ENCODE assay signal across 19 mouse cellular contexts in genomic region chr15:93298197-93298596, GRCm38 (mm10). TPM values are rescaled to one million over a fixed set of nuclear protein-coding genes. Genes with fewer than 3 reads are reported as not detected.
DNase-seq lines count a peak whose midpoint lies in the region; ATAC-seq and TF ChIP-seq lines count a peak whose summit lies in the region.
"Had no signal": no experiment of that assay in that cellular context is flagged by ENCODE, and none has a peak within 500 bp of the region (broad histone marks: within the 10 kb centered on the region; RNA-seq: fewer than 3 reads in every experiment).

No protein-coding gene starts in this region.

- no peaks in the 10 kb centered on the region for H3K36me3 ChIP-seq in kidney, embryonic 14.5 days (ENCODE audit: control insufficient read depth, insufficient read depth, low read length)
- H3K36me3 ChIP-seq in hindbrain, embryonic 14.5 days (replicated peaks; ENCODE audit: control insufficient read depth, insufficient read depth), result no peaks in the 10 kb centered on the region; the same call in 1 of the 2 replicates
- H3K36me3 ChIP-seq: forebrain, embryonic 12.5 days; heart, embryonic 15.5 days; hindbrain, embryonic 10.5 days; intestine, embryonic 15.5 days had no signal

- H3K4me3 ChIP-seq in bone marrow macrophage, adult 2 months (ENCODE audit: insufficient read depth, low read length), result no peak overlapping the region
- H3K4me3 ChIP-seq in kidney, embryonic 14.5 days (ENCODE audit: low read length), result no peak overlapping the region
- no peak overlapping the region for H3K4me3 ChIP-seq in hindbrain, embryonic 14.5 days (replicated peaks; ENCODE audit: low read length)
- H3K4me3 ChIP-seq: forebrain, embryonic 12.5 days; heart, adult 2 months; heart, embryonic 15.5 days; hindbrain, embryonic 10.5 days; intestine, embryonic 15.5 days had no signal

- TF ChIP-seq POLR2A in bone marrow macrophage, adult 2 months (IDR thresholded peaks at IDR 0.05; ENCODE audit: borderline replicate concordance, low read depth, low read length), result no peak

- TF ChIP-seq CTCF in bone marrow macrophage, adult 2 months (IDR thresholded peaks at IDR 0.05; ENCODE audit: low read depth, low read length), result no peak

- peak overlapping the region; percentile 74 for H3K27ac ChIP-seq in bone marrow macrophage, adult 2 months (ENCODE audit: insufficient read depth, low read depth, low read length)
- no peak overlapping the region for H3K27ac ChIP-seq in kidney, embryonic 14.5 days (ENCODE audit: low read depth, low read length)
- H3K27ac ChIP-seq in hindbrain, embryonic 14.5 days, result no peak overlapping the region
- H3K27ac ChIP-seq: forebrain, embryonic 12.5 days; heart, adult 2 months; heart, embryonic 15.5 days; hindbrain, embryonic 10.5 days; intestine, embryonic 15.5 days had no signal

- no peak overlapping the region for H3K9ac ChIP-seq in kidney, embryonic 14.5 days (ENCODE audit: low read depth, low read length)
- H3K9ac ChIP-seq in hindbrain, embryonic 14.5 days, result no peak overlapping the region
- H3K9ac ChIP-seq: forebrain, embryonic 12.5 days; heart, embryonic 15.5 days; intestine, embryonic 15.5 days; lung, embryonic 14.5 days had no signal

- no peak overlapping the region for H3K4me2 ChIP-seq in kidney, embryonic 14.5 days (replicated peaks; ENCODE audit: low read depth, low read length)
- no peak overlapping the region for H3K4me2 ChIP-seq in hindbrain, embryonic 14.5 days (replicated peaks)
- H3K4me2 ChIP-seq: forebrain, embryonic 12.5 days; heart, embryonic 15.5 days; intestine, embryonic 15.5 days; lung, embryonic 14.5 days had no signal

- 86% methylated on average over 2 of the region's 2 CpGs for WGBS in kidney, embryonic 14.5 days
- WGBS in hindbrain, embryonic 14.5 days, result 85% methylated on average over 2 of the region's 2 CpGs

- H3K27me3 ChIP-seq in kidney, embryonic 14.5 days (ENCODE audit: control insufficient read depth, insufficient read depth, low read length), result no peaks in the 10 kb centered on the region
- H3K27me3 ChIP-seq in hindbrain, embryonic 14.5 days (ENCODE audit: control insufficient read depth, insufficient read depth, low read length), result no peaks in the 10 kb centered on the region
- H3K27me3 ChIP-seq: forebrain, embryonic 12.5 days; heart, embryonic 15.5 days; intestine, embryonic 15.5 days had no signal

- DNase-seq in thymus, postnatal 0 days (ENCODE audit: low spot score), result peak; percentile 9
- DNase-seq in thymus, postnatal 36 days, result no peak
- no peak for DNase-seq in heart, postnatal 14 days
- no peak for DNase-seq in hindbrain, embryonic 14.5 days (ENCODE audit: low spot score)
- DNase-seq: cerebellum, adult 8-10 months; gastrocnemius, postnatal 10 days; heart, adult 2 months; lung, embryonic 14.5 days; lung, postnatal 36 days; midbrain, embryonic 14.5 days; right cerebral cortex, postnatal 14 days; spleen, adult 18-20 months had no signal

- intact Hi-C loops in heart, postnatal 14 days (cut with DNase I), result no loop called here

- ATAC-seq in megakaryocyte, adult 5-6 weeks (ENCODE audit: poor library complexity, severe bottlenecking), result peak; percentile 65
- ATAC-seq in kidney, embryonic 14.5 days (ENCODE audit: low FRiP score, low TSS enrichment), result no peak
- no peak for ATAC-seq in hindbrain, embryonic 14.5 days (ENCODE audit: low FRiP score)
- ATAC-seq: intestine, embryonic 15.5 days had no signal

- peaks cover 52% of the 10 kb centered on the region for H3K4me1 ChIP-seq in bone marrow macrophage, adult 2 months (ENCODE audit: control insufficient read depth, insufficient read depth, low read length)
- H3K4me1 ChIP-seq in kidney, embryonic 14.5 days (ENCODE audit: control insufficient read depth, insufficient read depth, low read length), result no peaks in the 10 kb centered on the region
- no peaks in the 10 kb centered on the region; the same call in 1 of the 2 replicates for H3K4me1 ChIP-seq in hindbrain, embryonic 14.5 days (replicated peaks; ENCODE audit: control insufficient read depth, insufficient read depth, low read length)

- H3K9me3 ChIP-seq in kidney, embryonic 14.5 days (ENCODE audit: control insufficient read depth, low read length), result no peaks in the 10 kb centered on the region
- H3K9me3 ChIP-seq in hindbrain, embryonic 14.5 days (ENCODE audit: control insufficient read depth, low read length), result no peaks in the 10 kb centered on the region
- H3K9me3 ChIP-seq: forebrain, embryonic 12.5 days; heart, embryonic 15.5 days; hindbrain, embryonic 10.5 days; intestine, embryonic 15.5 days had no signal

RNA-seq across cellular contexts. Expression of gene Gxylt1, which starts 23.2 kb away (rescaled TPM):
- polyA plus RNA-seq in thymus, postnatal 0 days (2015; fragmentation: Nextera tagmentation; extraction: Ambion mirVana), result 5.2 and 5.9 TPM in 2 replicates
- polyA plus RNA-seq in bone marrow macrophage, adult 2 months (2012; ENCODE audit: insufficient read depth, insufficient read length, missing spikeins), result 23.7 and 24.2 TPM in 2 replicates
- total RNA-seq in megakaryocyte, adult 5-6 weeks (2015), result 25.5 and 26.4 TPM in 2 replicates
- 38.9 and 50.1 TPM in 2 replicates for total RNA-seq in megakaryocyte, adult 5-6 weeks (2017)
- total RNA-seq in heart, postnatal 14 days (2021), result 10 to 100 TPM; 12.1 to 13.1 TPM
- polyA plus RNA-seq in kidney, embryonic 14.5 days (2014; fragmentation: Nextera tagmentation; extraction: Ambion mirVana), result 12.7 and 21.6 TPM in 2 replicates
- 6.5 and 7.3 TPM in 2 replicates for polyA plus RNA-seq in hindbrain, embryonic 14.5 days (2014; fragmentation: Nextera tagmentation; extraction: Ambion mirVana)

RNA-seq across cellular contexts. Expression of gene Yaf2, which starts 38.5 kb away (rescaled TPM):
- polyA plus RNA-seq in thymus, postnatal 0 days (2015; fragmentation: Nextera tagmentation; extraction: Ambion mirVana), result 39.5 and 40.4 TPM in 2 replicates
- 23.5 and 23.6 TPM in 2 replicates for polyA plus RNA-seq in bone marrow macrophage, adult 2 months (2012; ENCODE audit: insufficient read depth, insufficient read length, missing spikeins)
- total RNA-seq in megakaryocyte, adult 5-6 weeks (2015), result 46.2 and 49.0 TPM in 2 replicates
- 30.7 and 30.9 TPM in 2 replicates for total RNA-seq in megakaryocyte, adult 5-6 weeks (2017)
- 10 to 100 TPM; 20.0 to 21.4 TPM for total RNA-seq in heart, postnatal 14 days (2021)
- polyA plus RNA-seq in kidney, embryonic 14.5 days (2014; fragmentation: Nextera tagmentation; extraction: Ambion mirVana), result 114 and 116 TPM in 2 replicates
- 136 and 143 TPM in 2 replicates for polyA plus RNA-seq in hindbrain, embryonic 14.5 days (2014; fragmentation: Nextera tagmentation; extraction: Ambion mirVana)
